Mouse (Mus musculus) embryonic facial prominence, embryonic 14.5 days (tissue): ENCODE data around the gene 4933415A04Rik. TPM values are rescaled to one million over a fixed set of nuclear protein-coding genes. Genes with fewer than 3 reads are reported as not detected.

Experiments used
- ATAC-seq: fragments of 200-750 bp; cut with Nextera tagmentation; 2 replicates; pipeline ENCODE4 v1.8.0; 2017; ENCODE audit warnings: low read depth, moderate number of reproducible peaks, moderate TSS enrichment
- DNase-seq: peaks from one replicate; pipeline ENCODE4 v3.0.0-alpha.2; 2015; ENCODE audit warnings: low spot score
- H3K27ac ChIP-seq: fragments of 300-500 bp; sonication (generic); replicated peaks from 2 replicates; pipeline ENCODE4 v1.5.1; 2014; ENCODE audit warnings: low read depth, mild to moderate bottlenecking, low read length, moderate library complexity
- H3K27me3 ChIP-seq: fragments of 300-500 bp; sonication (generic); replicated peaks from 2 replicates; pipeline ENCODE4 v1.6.1; 2014; ENCODE audit warnings: low read length; ENCODE audit not compliant: control insufficient read depth, insufficient read depth
- H3K36me3 ChIP-seq: fragments of 300-500 bp; sonication (generic); 2 replicates; pipeline ENCODE4 v1.6.1; 2014; ENCODE audit warnings: low read length, mixed read lengths; ENCODE audit not compliant: control insufficient read depth, insufficient read depth
- H3K4me1 ChIP-seq: fragments of 300-500 bp; sonication (generic); 2 replicates; pipeline ENCODE4 v1.6.1; 2014; ENCODE audit warnings: antibody characterized with exemption, low read length; ENCODE audit not compliant: control insufficient read depth, insufficient read depth
- H3K4me2 ChIP-seq: fragments of 300-500 bp; sonication (generic); 2 replicates; pipeline ENCODE4 v1.6.1; 2014; ENCODE audit warnings: low read depth, mild to moderate bottlenecking, low read length, moderate library complexity, mixed read lengths
- H3K4me3 ChIP-seq: fragments of 300-500 bp; sonication (generic); 2 replicates; pipeline ENCODE4 v1.5.1; 2014; ENCODE audit warnings: low read depth, mild to moderate bottlenecking, low read length
- H3K9ac ChIP-seq: fragments of 300-500 bp; sonication (generic); 2 replicates; pipeline ENCODE4 v1.6.1; 2014; ENCODE audit warnings: low read depth, mild to moderate bottlenecking, low read length, moderate library complexity, mixed read lengths
- H3K9me3 ChIP-seq: fragments of 300-500 bp; sonication (generic); 2 replicates; pipeline ENCODE4 v1.6.1; 2016; ENCODE audit warnings: low read length; ENCODE audit not compliant: control insufficient read depth
- WGBS: fragments of 180-500 bp; shearing (Covaris S2); extraction: QIAGEN DNeasy Blood & Tissue Kit; methylation state at CpG from one replicate; pipeline ENCODE4 v1.1.7; 2014; 5-methylcytosine and 5-hydroxymethylcytosine counted together
- polyA plus RNA-seq: library from polyadenylated mRNA; unstranded; fragments of >200 nt; fragmentation: Nextera tagmentation; extraction: Ambion mirVana; gene quantifications from 2 replicates; pipeline ENCODE4 v1.2.1, GENCODE M21; 2014

4933415A04Rik gene
- polyA plus RNA-seq, 1 experiment from 2014 or later: 2.2 TPM

- ATAC-seq: no peak
- H3K27ac ChIP-seq: no peak overlapping the region
- no peaks in the 10 kb centered on the region for H3K27me3 ChIP-seq
- no peak overlapping the region for H3K4me3 ChIP-seq
- H3K9me3 ChIP-seq: no peaks in the 10 kb centered on the region
- H3K36me3 ChIP-seq: no peaks in the 10 kb centered on the region
- no peak overlapping the region for H3K4me2 ChIP-seq
- peaks cover 16% of the 10 kb centered on the region for H3K4me1 ChIP-seq
- no peak overlapping the region for H3K9ac ChIP-seq
- 82% methylated on average over 9 of the region's 9 CpGs for WGBS
- DNase-seq: no peak
Measured at GRCm38 (mm10) chr11:43631645-43632044, 44.8 kb downstream of the 4933415A04Rik start.

GRCm38 (mm10) chr11:43632566-43632965 lies 45.7 kb downstream of the 4933415A04Rik start:
- WGBS: 47% methylated on average over 4 of the region's 4 CpGs
- H3K4me1 ChIP-seq: peaks cover 7% of the 10 kb centered on the region
- H3K36me3 ChIP-seq: no peaks in the 10 kb centered on the region
- H3K9me3 ChIP-seq: no peaks in the 10 kb centered on the region
- DNase-seq (no peak), ATAC-seq (no peak)
- H3K4me2 ChIP-seq: no peak overlapping the region
- H3K4me3 ChIP-seq: no peak overlapping the region
- H3K27me3 ChIP-seq: no peaks in the 10 kb centered on the region
- H3K9ac ChIP-seq: no peak overlapping the region
- H3K27ac ChIP-seq: no peak overlapping the region

GRCm38 (mm10) chr11:43633165-43633564 lies 46.3 kb downstream of the 4933415A04Rik start:
- no peak overlapping the region for H3K27ac ChIP-seq
- H3K27me3 ChIP-seq: no peaks in the 10 kb centered on the region
- peaks cover 7% of the 10 kb centered on the region for H3K4me1 ChIP-seq
- H3K4me3 ChIP-seq: no peak overlapping the region
- ATAC-seq (no peak), DNase-seq (no peak)
- H3K9me3 ChIP-seq: no peaks in the 10 kb centered on the region
- no peak overlapping the region for H3K9ac ChIP-seq
- WGBS: 78% methylated on average over 6 of the region's 6 CpGs
- H3K36me3 ChIP-seq: no peaks in the 10 kb centered on the region
- H3K4me2 ChIP-seq: no peak overlapping the region

- whole genome bisulfite sequencing: 19% methylated on average over 19 of the region's 19 CpGs
Measured at GRCm38 (mm10) chr11:43633658-43634401, 47.0 kb downstream of the 4933415A04Rik start.

GRCm38 (mm10) chr11:43636761-43637160 lies 49.9 kb downstream of the 4933415A04Rik start:
- Histone ChIP-seq H3K4me2 (no peak overlapping the region), H3K27me3 (no peaks in the 10 kb centered on the region), H3K4me1 (peaks cover 7% of the 10 kb centered on the region), H3K9me3 (no peaks in the 10 kb centered on the region), H3K4me3 (no peak overlapping the region), H3K36me3 (no peaks in the 10 kb centered on the region), H3K9ac (no peak overlapping the region), H3K27ac (no peak overlapping the region)
- DNase-seq (no peak), ATAC-seq (no peak)
- 78% methylated on average over 4 of the region's 4 CpGs for WGBS

More at GRCm38 (mm10) chr11:43633658-43634401, 47.0 kb downstream of the 4933415A04Rik start:
- peak; percentile 86 for DNase-seq
- Histone ChIP-seq H3K9ac (peak overlapping the region; percentile 32), H3K27ac (peak overlapping the region; percentile 67), H3K27me3 (no peaks in the 10 kb centered on the region), H3K4me3 (no peak overlapping the region), H3K9me3 (no peaks in the 10 kb centered on the region), H3K4me1 (peaks cover 7% of the 10 kb centered on the region), H3K36me3 (no peaks in the 10 kb centered on the region), H3K4me2 (peak overlapping the region; percentile 33)
- peak; percentile 74 for ATAC-seq

GRCm38 (mm10) chr11:43638486-43638885 lies 51.6 kb downstream of the 4933415A04Rik start:
- no peak for DNase-seq
- Histone ChIP-seq H3K27me3 (no peaks in the 10 kb centered on the region), H3K9ac (no peak overlapping the region), H3K36me3 (no peaks in the 10 kb centered on the region), H3K27ac (no peak overlapping the region), H3K4me2 (no peak overlapping the region), H3K4me1 (peaks cover 16% of the 10 kb centered on the region), H3K4me3 (no peak overlapping the region), H3K9me3 (no peaks in the 10 kb centered on the region)
- WGBS: 94% methylated on average over 3 of the region's 3 CpGs
- no peak for ATAC-seq

Other genes starting within 250 kb of the 4933415A04Rik start
- 71.3 and 83.2 TPM in 2 replicates for gene Pttg1, start 160.8 kb upstream of the 4933415A04Rik start, polyA plus RNA-seq
- 46.2 and 54.1 TPM in 2 replicates for gene Slu7, start 153.3 kb upstream of the 4933415A04Rik start, polyA plus RNA-seq
- gene C1qtnf2, start 112.8 kb upstream of the 4933415A04Rik start, polyA plus RNA-seq: 32.3 and 32.7 TPM in 2 replicates
- gene Ccnjl, start 58.3 kb upstream of the 4933415A04Rik start, polyA plus RNA-seq: 8.1 and 9.0 TPM in 2 replicates
- gene Fabp6, start 14.5 kb downstream of the 4933415A04Rik start, polyA plus RNA-seq: not detected in 2 replicates
- gene Pwwp2a, start 95.0 kb downstream of the 4933415A04Rik start, polyA plus RNA-seq: 28.3 and 31.1 TPM in 2 replicates
- gene Ttc1, start 161.0 kb downstream of the 4933415A04Rik start, polyA plus RNA-seq: 63.9 and 64.4 TPM in 2 replicates